Mouse (Mus musculus): ENCODE measurements around the gene Ttll11. TPM values are rescaled to one million over a fixed set of nuclear protein-coding genes. Genes with fewer than 3 reads are reported as not detected.

The Ttll11 gene
- polyA plus RNA-seq (2015; fragmentation: Nextera tagmentation; extraction: Ambion mirVana), result 0.84 and 0.86 TPM in 2 replicates

- ATAC-seq (ENCODE audit: extremely low read depth, insufficient number of reproducible peaks, low FRiP score, low TSS enrichment), result peak; percentile 64
- Histone ChIP-seq H3K27ac (replicated peaks) (peak within 1 kb of the TSS; percentile 63), H3K4me1 (peaks cover 22% of the 10 kb centered on the region), H3K9ac (peak within 1 kb of the TSS; percentile 94), H3K4me3 (peak within 1 kb of the TSS; percentile 94), H3K9me3 (no peaks in the 10 kb centered on the region), H3K36me3 (no peaks in the 10 kb centered on the region), H3K27me3 (replicated peaks) (peaks cover 34% of the 10 kb centered on the region), H3K4me2 (peak within 1 kb of the TSS; percentile 99)
- WGBS, result under 1% methylated on average over 40 of the region's 42 CpGs
These were observed at the start of gene Ttll11 for GRCm38 (mm10) chr2:35979644-35980021. TSS of gene Ttll11 (minus strand) at chr2:35979913.

GRCm38 (mm10) chr2:36023291-36023690, 43.6 kb upstream of the Ttll11 start:
- Histone ChIP-seq H3K27me3 (replicated peaks) (peaks cover 22% of the 10 kb centered on the region), H3K9ac (no peak overlapping the region), H3K4me3 (no peak overlapping the region), H3K4me2 (no peak overlapping the region), H3K27ac (replicated peaks) (no peak overlapping the region), H3K4me1 (peaks cover 5% of the 10 kb centered on the region), H3K36me3 (no peaks in the 10 kb centered on the region), H3K9me3 (no peaks in the 10 kb centered on the region)
- ATAC-seq (ENCODE audit: extremely low read depth, insufficient number of reproducible peaks, low FRiP score, low TSS enrichment), result no peak
- 33% methylated on average over 3 of the region's 3 CpGs for WGBS

- Histone ChIP-seq H3K27ac (replicated peaks) (no peak overlapping the region), H3K4me3 (peak overlapping the region; percentile 40), H3K36me3 (no peaks in the 10 kb centered on the region), H3K9ac (peak overlapping the region; percentile 47), H3K4me2 (peak overlapping the region; percentile 70), H3K4me1 (peaks cover 5% of the 10 kb centered on the region), H3K27me3 (replicated peaks) (peaks cover 22% of the 10 kb centered on the region), H3K9me3 (no peaks in the 10 kb centered on the region)
- ATAC-seq (ENCODE audit: extremely low read depth, insufficient number of reproducible peaks, low FRiP score, low TSS enrichment), result no peak
- WGBS, result 11% methylated on average over 32 of the region's 32 CpGs
These were observed 41.9 kb upstream of the Ttll11 start for GRCm38 (mm10) chr2:36021385-36022159.

GRCm38 (mm10) chr2:36013010-36013409, 33.3 kb upstream of the Ttll11 start:
- H3K36me3 ChIP-seq, result no peaks in the 10 kb centered on the region
- no peaks in the 10 kb centered on the region for H3K9me3 ChIP-seq
- no peak overlapping the region for H3K4me2 ChIP-seq
- no peak overlapping the region for H3K9ac ChIP-seq
- ATAC-seq (ENCODE audit: extremely low read depth, insufficient number of reproducible peaks, low FRiP score, low TSS enrichment), result no peak
- no peak overlapping the region for H3K27ac ChIP-seq (replicated peaks)
- peaks cover 16% of the 10 kb centered on the region for H3K4me1 ChIP-seq
- no peak overlapping the region for H3K4me3 ChIP-seq
- H3K27me3 ChIP-seq (replicated peaks), result peaks cover 45% of the 10 kb centered on the region
- WGBS, result 47% methylated on average over 12 of the region's 12 CpGs

GRCm38 (mm10) chr2:36011331-36011825, 31.7 kb upstream of the Ttll11 start:
- Histone ChIP-seq H3K9me3 (no peaks in the 10 kb centered on the region), H3K4me2 (peak overlapping the region; percentile 92), H3K9ac (peak overlapping the region; percentile 78), H3K4me3 (peak overlapping the region; percentile 61), H3K4me1 (peaks cover 16% of the 10 kb centered on the region), H3K27me3 (replicated peaks) (peaks cover 55% of the 10 kb centered on the region), H3K27ac (replicated peaks) (no peak overlapping the region), H3K36me3 (no peaks in the 10 kb centered on the region)
- ATAC-seq (ENCODE audit: extremely low read depth, insufficient number of reproducible peaks, low FRiP score, low TSS enrichment), result no peak
- WGBS, result under 1% methylated on average over 44 of the region's 44 CpGs

GRCm38 (mm10) chr2:36010579-36010978, 30.9 kb upstream of the Ttll11 start:
- Histone ChIP-seq H3K27me3 (replicated peaks) (peaks cover 62% of the 10 kb centered on the region), H3K27ac (replicated peaks) (no peak overlapping the region), H3K4me1 (peaks cover 16% of the 10 kb centered on the region), H3K36me3 (no peaks in the 10 kb centered on the region), H3K9ac (no peak overlapping the region), H3K4me2 (peak overlapping the region; percentile 92), H3K9me3 (no peaks in the 10 kb centered on the region), H3K4me3 (peak overlapping the region; percentile 61; the same call in 1 of the 2 replicates)
- 43% methylated on average over 8 of the region's 8 CpGs for WGBS
- ATAC-seq (ENCODE audit: extremely low read depth, insufficient number of reproducible peaks, low FRiP score, low TSS enrichment), result no peak

GRCm38 (mm10) chr2:36009386-36009785, 29.7 kb upstream of the Ttll11 start:
- no peak overlapping the region for H3K4me2 ChIP-seq
- 21% methylated on average over 4 of the region's 4 CpGs for WGBS
- H3K9ac ChIP-seq, result no peak overlapping the region
- ATAC-seq (ENCODE audit: extremely low read depth, insufficient number of reproducible peaks, low FRiP score, low TSS enrichment), result no peak
- no peak overlapping the region for H3K4me3 ChIP-seq
- H3K9me3 ChIP-seq, result no peaks in the 10 kb centered on the region
- H3K27ac ChIP-seq (replicated peaks), result no peak overlapping the region
- H3K36me3 ChIP-seq, result no peaks in the 10 kb centered on the region
- peaks cover 16% of the 10 kb centered on the region for H3K4me1 ChIP-seq
- peaks cover 74% of the 10 kb centered on the region for H3K27me3 ChIP-seq (replicated peaks)

- no peak overlapping the region for H3K9ac ChIP-seq
- H3K4me3 ChIP-seq, result no peak overlapping the region
- 33% methylated on average over 1 of the region's 1 CpGs for WGBS
- H3K27me3 ChIP-seq (replicated peaks), result peaks cover 84% of the 10 kb centered on the region
- H3K4me2 ChIP-seq, result no peak overlapping the region
- H3K9me3 ChIP-seq, result no peaks in the 10 kb centered on the region
- ATAC-seq (ENCODE audit: extremely low read depth, insufficient number of reproducible peaks, low FRiP score, low TSS enrichment), result no peak
- no peaks in the 10 kb centered on the region for H3K36me3 ChIP-seq
- H3K4me1 ChIP-seq, result peaks cover 16% of the 10 kb centered on the region
- H3K27ac ChIP-seq (replicated peaks), result no peak overlapping the region
These were observed 28.4 kb upstream of the Ttll11 start for GRCm38 (mm10) chr2:36008071-36008470.

- Histone ChIP-seq H3K27me3 (replicated peaks) (peaks cover 61% of the 10 kb centered on the region), H3K9me3 (no peaks in the 10 kb centered on the region), H3K36me3 (no peaks in the 10 kb centered on the region), H3K27ac (replicated peaks) (no peak overlapping the region), H3K4me2 (no peak overlapping the region), H3K4me3 (no peak overlapping the region), H3K9ac (no peak overlapping the region), H3K4me1 (0 out of 2 replicates have a peak, but pooled peaks cover 12% of the 10 kb centered on the region)
- 31% methylated on average over 6 of the region's 6 CpGs for WGBS
- ATAC-seq (ENCODE audit: extremely low read depth, insufficient number of reproducible peaks, low FRiP score, low TSS enrichment), result no peak
These were observed 22.5 kb upstream of the Ttll11 start for GRCm38 (mm10) chr2:36002188-36002587.

GRCm38 (mm10) chr2:36000390-36000789, 20.7 kb upstream of the Ttll11 start:
- ATAC-seq (ENCODE audit: extremely low read depth, insufficient number of reproducible peaks, low FRiP score, low TSS enrichment), result no peak
- 41% methylated on average over 1 of the region's 1 CpGs for whole genome bisulfite sequencing
- H3K4me2 ChIP-seq, result no peak overlapping the region

GRCm38 (mm10) chr2:35999212-35999611, 19.5 kb upstream of the Ttll11 start:
- Histone ChIP-seq H3K9me3 (no peaks in the 10 kb centered on the region), H3K27me3 (replicated peaks) (peaks cover 34% of the 10 kb centered on the region), H3K27ac (replicated peaks) (no peak overlapping the region), H3K4me2 (no peak overlapping the region), H3K36me3 (no peaks in the 10 kb centered on the region), H3K9ac (no peak overlapping the region), H3K4me3 (no peak overlapping the region), H3K4me1 (peaks cover 21% of the 10 kb centered on the region)
- no peak for ATAC-seq (ENCODE audit: extremely low read depth, insufficient number of reproducible peaks, low FRiP score, low TSS enrichment)

More at GRCm38 (mm10) chr2:36000390-36000789, 20.7 kb upstream of the Ttll11 start:
- no peaks in the 10 kb centered on the region for H3K9me3 ChIP-seq
- no peaks in the 10 kb centered on the region for H3K36me3 ChIP-seq
- peaks cover 45% of the 10 kb centered on the region for H3K27me3 ChIP-seq (replicated peaks)
- H3K27ac ChIP-seq (replicated peaks), result no peak overlapping the region
- H3K4me3 ChIP-seq, result no peak overlapping the region
- H3K9ac ChIP-seq, result no peak overlapping the region
- 0 out of 2 replicates have a peak, but pooled peaks cover 16% of the 10 kb centered on the region for H3K4me1 ChIP-seq

GRCm38 (mm10) chr2:35998416-35998815, 18.7 kb upstream of the Ttll11 start:
- Histone ChIP-seq H3K36me3 (no peaks in the 10 kb centered on the region), H3K4me2 (no peak overlapping the region), H3K27ac (replicated peaks) (no peak overlapping the region), H3K9me3 (no peaks in the 10 kb centered on the region), H3K9ac (no peak overlapping the region), H3K4me3 (no peak overlapping the region), H3K4me1 (peaks cover 27% of the 10 kb centered on the region), H3K27me3 (replicated peaks) (peaks cover 26% of the 10 kb centered on the region)
- no peak for ATAC-seq (ENCODE audit: extremely low read depth, insufficient number of reproducible peaks, low FRiP score, low TSS enrichment)
- 82% methylated on average over 5 of the region's 5 CpGs for WGBS

All from heart, embryonic 13.5 days (tissue).